Mouse (Mus musculus) erythroblast, embryonic 14.5 days (primary cell): ENCODE results near the gene Rapgef6.

ENCODE experiments used
- GATA1 ChIP-seq: IDR thresholded peaks from 2 replicates; pipeline ENCODE4 v1.6.1; 2012; ENCODE audit warnings: low read length, inconsistent platforms, mixed read lengths
- TAL1 ChIP-seq: IDR thresholded peaks from 3 replicates; pipeline ENCODE4 v1.6.1; 2012; ENCODE audit warnings: low read length, inconsistent platforms, mixed read lengths

- no peak for TF ChIP-seq GATA1
- no peak for TF ChIP-seq TAL1
These were observed 204.8 kb downstream of the Rapgef6 start for GRCm38 (mm10) chr11:54727327-54727901.
